Mouse (Mus musculus): ENCODE measurements at regions not wholly inside any gene's neighbourhood (a gene's known extent, or its start where the extent isn't known, plus 50 kb on each side); places are given as distances from the start of the nearest gene placed in this dataset.

DNA sequence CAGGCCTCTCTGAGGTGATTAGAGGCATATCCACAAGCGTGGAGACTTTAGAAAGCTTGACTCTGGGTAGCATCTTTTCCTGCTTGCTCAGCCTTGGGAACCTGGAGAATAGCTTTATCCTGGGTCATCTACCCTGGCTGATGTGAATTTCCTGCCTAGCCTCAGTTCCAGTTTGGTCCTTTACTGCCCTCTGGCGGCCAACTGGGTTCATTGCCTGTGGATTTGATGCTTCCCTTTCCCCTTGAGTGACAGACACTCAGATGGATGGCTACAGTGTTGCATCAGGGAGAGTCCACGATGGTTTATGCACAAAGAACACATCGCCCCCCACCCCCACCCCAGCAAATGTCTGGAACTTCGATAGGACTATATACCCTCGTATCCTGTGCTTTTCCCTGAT, 364.1 kb upstream of the Trpc7 start:
- TF ChIP-seq CTCF (IDR thresholded peaks at IDR 0.05; ENCODE audit: extremely low read depth, insufficient read length, insufficient replicate concordance, low read depth, low read length) (peak; percentile 86; the same call in 1 of the 2 replicates), POLR2A (IDR thresholded peaks at IDR 0.05; ENCODE audit: low read depth, low read length) (no peak)

Measured in small intestine, adult 2 months (tissue).